Mouse (Mus musculus) embryo, embryonic 11.5 days (tissue): ENCODE data around the gene Gkn3.
A peak's percentile ranks its signal among the peaks of the same experiment; 100 is the strongest.

ENCODE experiments used
- DNase-seq: peaks from one replicate; pipeline ENCODE4 v3.0.0-alpha.2; 2012; ENCODE audit warnings: low read depth, low spot score

Gene Gkn3

DNA sequence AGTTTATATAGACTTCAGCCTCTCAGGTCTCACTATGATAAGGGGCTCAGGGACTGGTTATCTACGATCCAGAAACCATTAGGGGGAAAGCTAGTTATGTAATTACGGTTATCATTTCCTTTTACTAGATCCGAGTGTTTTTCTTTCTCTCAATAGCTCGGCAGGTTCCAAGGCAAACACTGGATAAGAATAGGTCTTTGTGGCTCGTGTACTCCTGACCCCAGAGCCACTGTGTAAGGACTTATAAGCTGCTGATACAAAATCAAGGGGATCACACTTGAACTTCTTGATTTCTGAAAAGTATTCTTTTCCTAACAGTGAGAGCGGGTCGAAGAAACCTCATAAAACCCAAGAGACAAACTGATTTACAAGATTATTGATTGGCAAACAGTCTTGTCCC, at the start of gene Gkn3:
Gkn3 (minus strand) TSS at position 59 of the 400 bp plus-strand sequence.
- no peak for DNase-seq

DNA sequence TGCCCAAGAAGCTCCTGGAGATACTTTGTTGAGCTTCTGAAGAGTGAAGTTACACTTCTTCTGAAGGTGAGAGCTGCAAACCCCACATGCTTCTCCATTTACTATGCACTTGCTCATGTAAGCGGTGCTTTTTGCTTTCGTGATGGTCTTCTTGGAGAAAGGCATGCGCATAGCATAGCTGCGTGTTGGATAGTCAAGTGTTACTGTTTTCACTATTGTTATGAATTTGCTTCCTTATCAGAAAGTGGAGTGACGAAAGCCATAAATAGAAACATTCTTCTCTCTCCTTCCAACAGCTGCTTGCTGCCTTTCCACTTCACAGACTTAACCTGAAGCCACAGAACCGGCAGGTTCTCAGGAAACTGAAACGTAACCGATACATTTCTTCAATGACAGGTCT, 48.0 kb upstream of the Gkn3 start:
- DNase-seq, result no peak

DNA sequence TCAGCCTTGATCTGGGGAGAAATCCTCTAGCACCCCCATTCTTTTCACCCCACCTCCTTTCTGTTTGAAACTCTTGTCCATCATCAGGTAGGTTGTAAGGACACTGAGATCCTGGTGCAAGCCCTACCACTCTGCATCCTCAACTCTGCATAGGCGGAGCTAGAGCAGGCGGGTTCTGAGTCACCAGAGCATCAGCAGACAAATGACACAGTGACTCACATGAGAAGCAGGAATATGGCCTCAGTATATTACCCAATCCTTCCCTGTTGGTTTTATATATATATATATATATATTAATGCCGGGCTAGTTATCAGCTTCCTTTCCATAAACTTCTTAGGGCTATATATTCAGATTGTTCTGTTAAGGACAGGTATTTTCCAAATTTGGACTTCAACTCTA, 47.1 kb upstream of the Gkn3 start:
- DNase-seq, result no peak

DNA sequence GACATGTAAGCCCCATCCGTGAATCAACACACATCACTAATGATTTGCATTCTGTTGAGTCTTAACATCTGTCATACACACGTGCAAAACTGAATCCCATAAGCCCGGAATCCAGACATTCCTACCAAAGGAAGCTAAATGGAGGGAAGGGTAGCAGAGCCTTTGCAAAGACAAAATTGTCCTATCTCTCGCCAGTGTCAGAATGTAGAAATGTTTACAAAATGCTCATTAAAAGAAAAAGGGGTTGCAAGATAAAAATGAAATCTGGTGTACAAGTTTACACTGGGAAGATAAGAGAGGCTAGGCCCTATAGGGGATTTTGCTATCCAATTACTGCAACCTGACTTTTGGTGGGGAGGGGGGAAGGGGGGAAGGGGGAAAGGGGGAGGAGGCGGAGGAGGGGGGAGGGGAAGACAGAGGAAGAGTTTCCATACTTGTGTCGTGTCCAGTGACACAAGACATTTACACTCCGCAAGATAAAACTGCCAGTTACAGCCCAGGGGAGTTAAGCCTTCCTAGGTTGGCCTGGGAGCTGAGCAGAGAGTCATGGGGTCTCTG, 39.8 kb upstream of the Gkn3 start, which contains the start of gene Bmp10:
Bmp10 (plus strand) TSS at position 508 of the 558 bp plus-strand sequence.
- DNase-seq, result no peak

DNA sequence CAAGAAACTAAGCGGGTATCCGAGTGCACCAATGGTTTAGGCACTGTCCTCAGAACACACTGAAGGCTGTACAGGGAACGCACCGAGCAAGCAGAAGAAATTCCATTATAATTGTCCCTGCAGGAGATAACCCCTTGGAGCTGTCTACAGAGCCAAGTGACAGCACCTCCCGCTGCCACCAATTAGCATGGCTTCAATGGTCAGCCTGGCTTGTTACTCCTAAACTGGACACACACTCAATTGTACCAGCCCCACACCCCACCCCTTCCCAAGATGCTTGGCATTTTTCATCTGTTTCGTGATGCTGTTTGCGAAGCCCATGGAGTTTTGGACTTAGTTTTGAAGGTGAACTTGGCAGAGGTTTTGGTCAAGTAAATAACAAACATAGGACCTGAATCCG, 38.9 kb upstream of the Gkn3 start:
- no peak for DNase-seq

DNA sequence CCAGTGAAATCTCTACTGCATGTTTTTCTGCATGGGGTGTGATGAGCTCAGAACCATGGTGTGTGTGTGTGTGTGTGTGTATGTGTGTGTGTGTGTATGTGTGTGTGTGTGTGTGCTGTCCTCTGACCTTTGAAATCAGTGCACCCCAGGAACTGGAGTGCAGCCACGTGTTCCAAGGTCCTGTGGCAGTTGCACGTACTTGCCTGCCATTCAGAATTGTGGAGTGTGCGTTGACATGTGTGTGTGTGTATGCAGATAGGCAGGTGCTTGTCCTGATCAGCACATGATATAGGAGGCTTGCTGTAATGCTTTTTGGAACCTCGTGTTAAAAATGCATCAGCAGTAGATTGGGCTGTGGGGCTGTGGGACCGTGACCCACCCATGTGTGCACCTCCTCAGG, 38.2 kb upstream of the Gkn3 start:
- DNase-seq, result no peak

DNA sequence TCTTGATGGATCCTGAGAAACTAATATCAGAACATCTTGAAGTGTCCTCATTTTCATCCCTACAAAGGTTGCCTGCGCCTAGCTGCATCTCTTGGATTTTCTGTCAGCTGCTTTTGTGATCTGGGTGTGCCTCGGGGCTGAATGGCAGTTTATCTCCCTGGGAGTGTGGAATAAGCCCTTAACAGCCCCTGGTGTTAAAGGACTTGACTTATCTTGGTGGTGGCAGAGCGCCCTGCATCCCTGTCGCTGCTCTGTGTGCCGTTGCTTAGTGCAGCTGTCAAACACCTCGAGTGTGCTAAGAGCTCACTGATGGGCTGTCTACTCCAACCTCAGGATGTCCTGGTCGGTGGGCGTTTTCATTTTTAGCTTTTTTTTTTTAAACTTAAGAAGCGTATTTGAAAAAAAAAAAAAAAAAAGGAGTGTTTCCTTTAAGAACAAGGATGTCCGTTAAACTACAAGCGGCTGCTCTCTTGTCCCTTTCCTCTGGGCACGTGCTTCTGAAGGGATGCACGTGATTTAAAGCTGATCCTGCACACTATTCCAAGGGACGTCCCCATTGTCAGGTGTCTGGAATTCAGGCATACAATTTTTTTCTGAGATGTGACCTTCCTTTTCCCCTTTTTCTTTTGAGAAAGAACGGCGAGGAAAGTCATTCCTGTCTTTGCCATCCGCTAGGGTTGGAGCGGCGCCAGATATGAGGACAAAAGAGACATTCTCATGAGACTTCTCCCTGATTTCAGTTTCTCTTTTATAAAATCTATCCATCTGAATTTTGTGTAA, 35.5 kb upstream of the Gkn3 start:
- no peak for DNase-seq

DNA sequence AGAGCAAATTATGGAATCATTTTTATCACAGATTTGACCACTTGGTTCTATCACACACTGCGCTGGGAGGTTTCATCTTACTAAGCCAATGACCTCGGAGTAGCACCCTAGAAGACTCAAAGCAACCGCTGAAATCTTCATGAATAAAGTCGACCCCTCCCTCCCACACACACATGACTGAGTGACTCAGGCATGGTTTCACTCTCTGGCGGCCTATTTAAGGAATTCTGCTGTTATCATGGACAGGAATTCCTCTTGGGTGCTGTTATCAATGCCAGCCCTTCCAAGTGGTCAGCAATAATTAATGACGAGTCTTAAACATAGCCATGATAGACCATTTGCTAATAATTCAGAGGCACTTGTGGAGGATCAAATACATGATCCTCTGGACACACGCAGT, 33.6 kb upstream of the Gkn3 start:
- no peak for DNase-seq

DNA sequence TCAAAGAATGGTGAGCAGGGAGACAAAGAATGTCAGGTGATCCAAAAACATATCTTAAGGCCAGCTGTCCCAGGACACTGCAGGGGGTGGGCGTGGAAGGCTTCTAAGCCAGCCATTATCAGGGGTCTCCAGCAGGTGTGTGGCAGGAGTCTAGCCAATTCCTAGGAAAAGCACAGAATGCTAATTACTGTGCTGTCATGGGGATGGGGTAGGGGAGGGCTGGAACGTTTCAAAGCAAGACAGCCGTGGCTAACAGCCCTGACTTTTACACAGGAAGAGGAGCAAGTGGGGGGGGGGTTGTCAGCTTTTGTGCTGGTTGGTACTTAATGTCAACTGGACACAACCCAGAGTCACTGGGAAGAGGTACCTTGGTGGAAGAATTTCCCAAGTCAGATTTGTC, 23.3 kb upstream of the Gkn3 start:
- no peak for DNase-seq

DNA sequence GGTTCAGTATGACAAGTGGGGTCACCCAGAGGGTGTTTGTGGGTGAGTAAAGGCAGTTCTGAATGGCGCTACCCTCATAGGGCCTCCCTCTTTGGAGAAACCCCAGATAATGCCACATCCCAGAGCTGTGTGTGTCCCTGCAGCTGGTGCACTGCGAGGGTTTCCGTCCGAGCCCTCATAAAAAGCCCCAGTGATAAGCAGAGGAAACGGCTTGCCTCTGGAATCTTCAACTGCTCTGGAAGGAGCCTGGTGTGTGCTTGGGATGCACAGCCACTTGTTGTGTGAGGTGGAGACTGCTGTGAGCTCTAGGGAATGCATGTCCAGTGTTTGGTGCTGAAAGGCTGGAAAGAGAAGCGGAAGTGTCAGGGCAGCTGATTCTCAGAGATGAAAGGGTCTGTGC, 12.7 kb upstream of the Gkn3 start:
- no peak for DNase-seq

DNA sequence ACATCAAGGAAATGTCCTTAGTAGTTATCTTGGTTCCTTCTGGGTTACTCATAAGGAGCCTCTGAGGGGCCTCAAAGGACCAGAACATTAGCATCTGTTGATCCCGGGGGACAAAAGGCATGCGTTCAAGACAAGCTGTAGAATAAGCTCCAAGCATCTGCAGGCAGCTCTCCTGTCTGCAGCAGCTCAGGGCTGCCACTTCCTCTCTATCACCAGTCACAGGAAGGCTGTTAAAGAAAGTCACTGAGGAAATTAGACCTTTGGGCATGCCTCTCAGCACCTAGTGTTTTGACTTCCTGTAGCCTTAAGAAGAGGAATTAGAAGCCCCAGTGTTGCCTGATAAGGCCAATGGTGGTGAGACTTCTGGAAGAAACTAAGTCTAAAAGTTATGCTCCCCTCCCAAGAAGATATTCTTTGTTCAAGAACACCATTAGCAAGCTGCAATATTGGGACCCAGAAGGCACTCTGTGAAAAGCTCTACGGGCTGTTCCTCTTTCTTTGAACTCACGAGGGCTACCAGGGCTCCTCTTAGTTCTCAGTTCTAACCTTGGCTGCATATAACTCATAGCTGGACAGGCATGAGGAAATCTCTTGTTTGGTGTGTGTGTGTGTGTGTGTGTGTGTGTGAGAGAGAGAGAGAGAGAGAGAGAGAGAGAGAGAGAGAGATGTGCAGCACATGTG, 11.3 kb upstream of the Gkn3 start:
- DNase-seq, result no peak

DNA sequence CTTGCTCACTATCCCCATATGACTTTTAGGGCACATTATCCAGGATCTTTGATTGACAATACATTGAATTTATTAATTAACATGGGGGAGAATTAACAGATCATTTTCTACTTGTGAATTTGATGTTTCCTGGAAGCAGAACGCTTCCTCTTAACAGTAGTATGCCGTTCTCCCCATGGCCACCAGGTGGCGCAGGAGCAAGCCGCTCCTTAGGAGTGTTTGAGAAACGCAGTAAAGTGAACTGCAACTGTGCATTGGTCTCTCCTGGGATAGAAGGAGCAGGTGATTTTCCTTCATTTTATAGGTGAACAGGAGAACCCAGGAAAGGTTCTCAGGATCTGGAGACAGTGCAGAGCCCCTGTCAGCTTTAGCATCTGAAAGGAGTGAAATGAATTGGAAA, 10.4 kb upstream of the Gkn3 start:
- DNase-seq, result peak; percentile 44

DNA sequence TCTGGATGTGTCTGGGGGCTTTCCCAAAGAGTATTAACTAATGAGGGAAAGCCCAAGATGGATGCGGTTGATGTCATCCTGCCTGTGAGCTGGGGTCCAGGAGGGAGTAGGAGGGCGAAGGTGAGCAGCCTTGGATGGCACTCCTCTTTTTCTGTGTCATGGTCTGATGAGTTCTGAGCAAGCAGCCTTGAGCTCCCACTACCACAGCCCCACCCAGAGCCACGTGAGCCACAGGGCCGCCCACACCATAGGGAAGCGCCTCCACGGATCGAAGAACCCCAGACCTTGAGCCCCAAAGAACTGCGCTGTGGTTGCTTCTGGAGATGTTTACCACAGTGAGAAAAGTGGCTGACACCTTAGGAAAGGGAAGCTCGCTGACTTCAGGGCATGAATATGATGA, 6.0 kb upstream of the Gkn3 start:
- DNase-seq, result no peak

DNA sequence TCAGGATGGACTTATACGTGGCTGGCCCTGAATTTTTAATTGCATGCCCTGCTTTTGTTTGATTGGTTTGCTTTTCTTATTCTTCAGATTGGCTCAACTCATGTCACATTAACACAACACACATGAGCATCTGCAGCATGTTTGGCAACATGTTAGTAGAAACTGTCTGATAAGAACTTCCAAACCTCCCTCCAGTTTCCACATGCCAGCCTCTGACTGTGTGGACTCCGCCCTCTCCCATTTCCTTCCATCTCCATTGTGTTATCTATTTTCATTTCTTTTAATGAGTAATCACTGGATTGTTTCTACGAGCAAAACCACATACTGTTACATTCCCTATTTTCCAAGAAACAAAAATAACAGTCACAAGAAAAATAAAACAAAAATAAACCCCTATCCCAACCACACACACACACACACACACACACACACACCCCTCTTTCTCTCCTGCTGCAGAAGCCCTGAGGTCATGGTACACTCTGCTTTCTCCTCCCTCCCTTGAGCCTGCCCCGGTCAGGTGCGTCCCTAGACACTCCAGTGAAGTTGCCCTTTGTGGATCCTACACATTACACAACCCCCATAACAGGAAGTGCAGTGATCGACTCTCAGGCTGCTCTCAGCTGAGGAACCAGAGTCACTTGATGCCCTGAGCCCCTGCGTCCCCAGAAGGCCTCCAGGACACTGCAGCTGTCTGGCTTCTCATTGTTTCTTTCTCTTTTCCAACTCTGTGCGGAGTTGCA, 4.9 kb upstream of the Gkn3 start:
- DNase-seq, result no peak

DNA sequence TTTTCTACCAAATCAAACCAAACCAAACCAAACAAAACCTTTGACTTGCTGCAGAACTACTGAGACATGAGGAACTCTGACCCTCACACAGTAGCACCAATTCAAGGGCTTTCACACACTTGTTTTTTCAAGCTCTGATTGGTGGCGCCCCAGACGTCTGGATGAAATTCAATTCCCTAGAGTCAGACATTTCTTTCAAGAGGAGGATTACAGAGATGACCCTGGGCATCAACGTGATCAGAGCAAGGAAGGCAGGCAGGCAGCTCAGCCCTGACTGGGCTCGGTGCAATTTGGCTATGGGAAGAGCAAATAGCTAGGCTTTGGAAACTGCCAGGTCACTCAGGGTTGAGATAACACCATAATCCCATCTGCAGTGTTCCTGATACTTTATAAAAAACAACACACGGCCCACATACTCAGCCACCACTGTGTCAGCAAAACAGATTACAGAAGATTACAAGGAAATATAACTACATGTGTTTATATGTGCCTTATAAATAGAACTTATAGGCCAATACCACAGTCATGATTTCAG, 787 bp upstream of the Gkn3 start:
- DNase-seq, result no peak

DNA sequence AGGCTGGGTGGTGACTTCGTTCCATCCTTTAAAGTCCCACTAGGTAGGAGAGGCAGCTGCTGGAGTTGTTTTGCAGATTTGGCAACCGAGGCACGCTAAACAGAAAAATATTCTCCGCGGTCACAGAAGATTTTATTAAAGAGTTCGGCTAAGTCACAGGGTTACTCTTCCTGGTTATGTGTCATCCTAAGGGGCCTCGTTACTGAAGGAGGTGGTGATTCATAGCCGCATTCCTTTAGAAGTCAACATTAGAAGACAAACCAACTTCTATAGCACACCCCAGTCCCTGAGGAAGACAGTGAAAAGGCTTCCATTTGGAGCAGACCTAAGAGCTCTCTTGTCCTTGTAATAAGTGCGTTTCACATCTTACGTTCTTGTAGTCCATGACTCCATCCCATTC, 2.1 kb downstream of the Gkn3 start:
- DNase-seq, result no peak

DNA sequence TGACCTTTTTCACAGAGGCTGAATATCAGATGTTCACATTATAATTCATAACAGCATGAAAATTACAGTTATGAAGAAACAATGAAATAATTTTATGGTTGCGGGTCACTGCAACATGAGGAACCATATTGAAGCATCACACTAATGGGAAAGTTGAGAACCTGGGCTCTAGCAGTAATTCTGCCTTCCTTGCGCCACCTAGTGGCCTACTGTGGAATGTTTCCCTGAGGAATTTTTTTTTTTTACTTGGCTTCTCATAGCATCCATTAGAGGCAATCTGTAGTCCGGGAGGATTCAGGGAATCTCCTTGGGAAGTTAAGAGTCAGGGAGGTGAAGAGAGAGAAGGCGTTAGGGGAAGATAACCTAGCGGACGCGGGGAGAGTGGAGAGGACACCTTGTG, 2.5 kb downstream of the Gkn3 start:
- peak; percentile 63 for DNase-seq

DNA sequence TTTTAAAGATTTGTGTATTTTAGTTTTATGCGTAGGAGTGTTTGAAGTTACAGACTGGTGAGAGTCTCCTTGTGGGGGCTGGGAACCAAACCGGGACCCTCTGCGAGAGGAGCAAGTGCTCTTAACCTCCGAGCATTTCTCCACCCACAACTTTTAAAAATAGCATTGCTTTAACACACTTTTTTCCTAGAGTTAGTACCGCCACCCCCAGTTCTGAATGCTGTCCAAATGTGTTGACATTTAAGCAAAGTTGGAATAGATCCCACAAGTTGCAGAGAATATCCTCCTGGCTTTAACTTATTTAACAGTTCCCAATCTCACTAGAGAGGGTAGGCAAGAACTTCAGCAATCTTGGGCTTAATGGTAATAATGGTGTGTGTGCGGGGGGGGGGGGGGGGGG, 4.0 kb downstream of the Gkn3 start:
- DNase-seq, result no peak

DNA sequence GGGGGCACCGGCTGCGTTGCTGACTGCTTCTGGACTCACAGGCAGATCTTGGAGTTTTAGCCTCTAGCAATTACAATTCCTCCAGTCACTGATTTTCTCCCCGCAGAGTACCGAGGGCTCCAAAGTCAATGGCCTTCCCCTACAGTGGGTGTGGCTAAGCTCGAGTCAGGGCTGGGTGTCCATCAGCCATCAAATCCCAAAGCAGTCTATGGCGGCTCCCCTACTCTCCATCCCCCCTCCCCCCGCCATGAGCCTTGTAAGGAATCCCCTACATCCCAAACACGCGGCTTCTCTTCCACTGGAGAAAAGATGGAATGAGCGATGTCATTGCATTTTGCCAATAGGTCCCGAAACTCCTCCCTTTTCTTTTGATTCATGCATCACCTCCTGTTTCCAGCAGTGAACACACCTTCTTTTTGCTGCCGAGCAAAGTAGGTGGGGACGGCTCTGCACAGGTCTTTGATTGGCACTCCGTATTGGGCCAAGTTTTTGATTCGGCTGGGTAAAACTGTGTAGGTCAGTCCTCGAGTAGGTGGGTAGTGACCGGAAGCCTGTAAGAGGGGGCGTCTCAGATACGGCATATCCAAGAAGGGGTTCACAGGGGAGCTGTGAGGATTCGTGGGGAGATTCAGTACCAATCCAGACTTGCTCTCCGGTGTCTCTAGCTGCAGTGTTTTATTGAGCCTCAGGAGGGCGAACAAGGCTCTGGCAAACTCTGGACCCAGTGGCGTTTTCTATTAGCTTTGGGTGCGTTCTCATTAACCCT, 4.6 kb downstream of the Gkn3 start:
- no peak for DNase-seq

DNA sequence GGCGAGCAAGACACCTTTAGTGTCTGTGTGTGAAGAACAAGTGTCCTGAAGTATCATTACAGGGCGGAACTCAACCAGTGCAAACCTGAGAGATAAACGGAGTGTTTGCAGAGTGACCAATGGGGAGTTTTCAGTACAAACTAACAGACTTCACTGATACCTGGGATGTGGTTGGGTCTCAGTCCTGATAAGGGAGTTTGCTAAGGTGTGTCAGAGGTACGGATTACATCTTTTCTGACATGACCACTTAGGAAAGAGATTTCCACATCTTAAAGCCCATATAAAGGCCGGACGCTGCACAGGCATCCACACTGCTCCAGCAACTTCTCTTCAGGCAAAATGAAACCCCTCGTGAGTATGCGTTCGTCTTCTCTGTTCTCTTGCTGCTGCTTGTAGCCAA, 15.7 kb downstream of the Gkn3 start, which contains the start of gene Gkn2:
Gkn2 (plus strand) TSS at position 301 of the 400 bp plus-strand sequence.
- no peak for DNase-seq

DNA sequence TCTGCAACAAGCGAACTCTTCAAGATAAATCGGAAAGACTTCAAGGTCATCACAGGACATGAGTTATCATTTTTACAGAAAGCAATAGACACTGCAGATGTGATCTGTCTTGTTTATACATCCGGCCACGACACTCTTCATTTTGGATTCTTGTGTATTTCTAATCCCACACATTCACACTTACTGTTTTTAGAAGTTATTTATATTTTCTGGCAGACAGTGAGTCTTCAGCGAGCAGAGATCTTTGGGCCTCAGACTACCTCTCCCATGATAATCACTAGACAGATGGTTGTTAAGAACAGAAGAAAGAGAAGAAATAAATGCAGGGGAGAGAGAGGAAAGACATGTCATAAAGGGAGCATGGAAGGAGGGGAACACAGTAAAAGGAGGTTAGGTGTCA, 19.5 kb downstream of the Gkn3 start:
- no peak for DNase-seq
